Mouse (Mus musculus) liver (tissue): ENCODE data around the gene Grid1.

ENCODE experiments used
- DNase-seq: peaks from one replicate; pipeline ENCODE4 v3.0.0-alpha.2; 2020; ENCODE audit warnings: mixed read lengths

Grid1 gene

DNA sequence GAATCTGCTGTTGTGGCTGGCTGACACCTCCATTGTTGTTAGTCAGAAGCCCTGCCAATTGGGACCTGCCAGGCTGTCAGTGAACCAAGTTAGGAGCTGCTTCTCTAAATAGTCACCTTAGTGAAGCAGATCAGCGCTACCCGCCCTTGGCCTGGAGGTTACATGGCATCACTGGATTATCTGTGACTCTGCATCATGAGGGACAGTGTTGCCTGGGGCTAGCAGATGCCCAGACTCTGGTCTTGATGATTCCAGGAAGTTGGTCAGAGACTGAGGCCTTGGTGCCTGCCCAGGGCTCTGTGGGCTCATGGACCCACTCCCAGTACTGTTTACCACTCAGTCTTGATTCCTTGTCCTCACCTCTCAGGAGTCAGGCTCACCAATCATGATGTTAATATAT lies 209.7 kb downstream of the Grid1 start:
- DNase-seq = no peak

DNA sequence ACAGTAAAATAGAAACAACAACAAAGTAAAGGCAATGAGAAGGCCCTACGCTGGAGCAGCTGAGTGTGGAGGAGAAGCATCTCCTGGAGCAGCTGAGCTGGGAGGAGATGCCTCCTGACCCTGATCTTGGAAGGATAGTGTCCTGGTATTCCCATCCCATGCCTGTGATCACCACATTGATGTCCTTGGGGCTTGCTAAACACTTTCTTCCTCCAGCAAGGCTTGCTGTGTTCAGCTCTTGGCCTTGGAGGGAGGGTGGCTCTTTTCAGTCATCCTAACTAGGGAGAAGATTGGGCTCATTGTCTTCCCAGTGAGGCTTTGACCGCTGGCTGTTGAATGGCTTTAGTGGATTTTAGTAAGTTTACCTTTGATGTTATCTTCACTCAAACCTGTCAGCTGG lies 210.4 kb downstream of the Grid1 start:
- DNase-seq = no peak

DNA sequence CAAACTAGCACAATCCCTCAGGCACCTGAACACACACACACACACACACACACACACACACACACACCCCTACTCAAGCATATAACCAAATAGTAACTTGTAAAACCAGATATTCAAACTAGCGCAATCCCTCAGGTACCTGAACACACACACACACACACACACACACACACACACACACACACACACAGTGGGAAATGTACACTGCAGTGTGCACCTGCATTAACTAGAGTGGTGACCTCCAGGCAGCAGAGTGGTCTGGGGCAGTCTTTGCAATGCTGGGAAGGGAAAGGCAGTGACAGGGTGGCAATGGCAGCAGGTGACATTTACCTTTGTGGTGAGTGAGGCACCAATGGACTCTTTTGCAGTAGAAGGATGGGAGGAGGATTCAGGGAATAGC lies 212.4 kb downstream of the Grid1 start:
- DNase-seq = no peak

DNA sequence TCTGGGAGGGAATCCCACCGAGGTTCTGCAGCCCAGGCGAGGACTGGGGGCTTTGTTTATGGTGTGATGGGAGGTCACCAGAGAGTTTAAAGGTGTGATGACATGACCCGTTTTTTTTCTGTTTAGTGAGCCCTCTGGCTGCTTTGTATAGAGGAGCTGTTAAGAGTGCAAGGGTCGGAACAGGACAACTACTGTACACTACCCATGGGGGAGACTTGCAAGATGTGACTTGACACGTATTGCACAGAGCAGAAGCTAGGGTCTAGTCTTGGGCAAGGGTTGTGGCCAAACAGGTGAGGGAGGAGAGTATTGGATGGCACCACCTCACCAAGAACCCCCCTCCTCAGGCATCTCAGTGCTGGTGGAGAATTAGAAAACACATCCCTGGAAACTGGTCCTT lies 224.4 kb downstream of the Grid1 start:
- DNase-seq = no peak

DNA sequence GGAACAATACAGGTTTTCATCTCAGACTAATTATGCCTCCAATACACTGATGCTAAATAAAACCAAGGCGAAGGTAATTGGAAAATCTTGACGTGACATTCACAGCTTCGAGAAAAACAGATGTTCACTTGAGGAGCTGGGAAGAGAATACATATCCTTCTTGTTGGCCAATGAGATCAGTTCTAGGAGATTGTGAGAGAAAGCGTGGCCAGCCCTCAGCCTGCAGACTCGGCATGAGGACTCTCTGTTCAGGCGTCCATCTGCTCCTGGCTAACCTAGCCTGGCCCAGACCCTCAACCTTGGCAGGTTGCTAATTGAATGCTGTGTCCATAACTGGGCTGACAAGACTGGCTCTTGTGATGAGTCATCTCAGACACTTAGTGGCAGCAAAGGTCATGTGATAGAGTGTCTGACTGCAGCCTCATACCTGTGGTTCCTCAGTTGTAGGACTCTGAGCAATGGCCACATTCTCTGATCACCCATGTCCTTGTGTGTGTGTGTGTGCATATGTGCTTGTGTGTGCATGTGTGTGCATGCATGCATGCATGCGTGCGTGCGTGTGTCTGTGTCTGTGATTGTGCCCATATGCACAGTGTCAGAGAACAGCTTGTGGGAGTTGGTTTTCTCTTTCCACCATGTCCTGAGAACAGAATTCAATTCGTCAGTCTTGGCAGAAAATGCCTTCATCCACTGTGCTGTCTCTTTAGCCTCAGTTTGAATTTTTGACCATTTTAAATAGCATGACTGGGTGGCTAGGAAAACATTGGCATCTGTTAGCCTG lies 225.2 kb downstream of the Grid1 start:
- no peak for DNase-seq

DNA sequence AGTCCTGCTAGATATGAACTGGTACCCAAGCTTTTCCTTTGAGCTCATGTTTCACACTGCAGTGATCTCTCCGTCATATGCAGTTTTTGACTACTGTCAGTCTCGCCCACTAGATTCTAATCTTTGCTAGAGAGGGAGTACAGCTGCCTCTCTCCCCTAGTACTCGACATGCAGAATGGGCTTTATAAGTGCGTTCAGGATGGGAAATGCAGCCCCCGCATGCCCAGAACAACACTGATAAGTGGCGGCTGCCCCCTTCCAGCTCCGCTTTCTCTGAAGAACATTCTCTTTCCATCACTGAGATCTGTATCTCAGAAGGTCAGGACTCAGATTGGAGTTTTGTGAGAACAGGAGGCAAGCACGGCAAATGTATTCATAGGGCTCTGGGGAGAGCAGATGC lies 229.3 kb downstream of the Grid1 start:
- DNase-seq = no peak

DNA sequence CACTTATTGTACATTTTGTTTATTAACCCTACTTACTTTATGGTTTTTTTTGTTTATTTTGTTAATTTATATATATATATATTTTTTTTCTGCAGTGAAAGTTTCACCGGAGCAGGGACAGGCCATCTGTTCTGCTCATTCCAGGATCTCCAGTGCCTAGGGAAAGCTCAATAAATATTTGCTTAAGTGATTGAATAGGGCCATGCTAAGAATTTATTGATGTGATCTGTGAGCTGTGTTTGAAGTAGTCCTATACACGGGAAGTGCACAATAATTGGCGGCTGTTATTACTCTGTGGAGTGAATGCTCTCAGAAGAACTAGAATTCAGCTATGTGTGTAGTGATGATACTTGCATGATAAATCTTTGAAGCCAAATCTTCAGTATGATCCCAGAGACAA lies 234.2 kb downstream of the Grid1 start:
- no peak for DNase-seq

DNA sequence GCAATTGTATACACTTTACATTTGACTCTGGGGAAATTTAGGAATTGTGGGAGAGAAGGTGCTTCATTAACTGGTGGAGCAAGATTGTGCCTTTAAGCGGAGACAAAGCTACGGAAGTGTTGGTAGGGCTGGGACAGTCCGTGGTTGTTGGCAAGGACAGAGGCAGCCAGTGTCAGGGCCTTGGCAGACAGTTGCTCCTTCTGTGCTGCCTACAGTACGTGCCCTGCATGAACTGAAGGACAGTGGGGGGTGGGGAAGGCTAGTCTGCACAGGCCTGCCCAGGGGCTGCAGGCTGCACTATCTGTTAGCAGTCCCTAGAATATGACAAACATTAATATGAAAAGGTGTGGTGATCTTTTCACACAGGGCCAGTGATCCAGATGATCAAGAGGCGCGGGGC lies 254.7 kb downstream of the Grid1 start:
- no peak for DNase-seq

DNA sequence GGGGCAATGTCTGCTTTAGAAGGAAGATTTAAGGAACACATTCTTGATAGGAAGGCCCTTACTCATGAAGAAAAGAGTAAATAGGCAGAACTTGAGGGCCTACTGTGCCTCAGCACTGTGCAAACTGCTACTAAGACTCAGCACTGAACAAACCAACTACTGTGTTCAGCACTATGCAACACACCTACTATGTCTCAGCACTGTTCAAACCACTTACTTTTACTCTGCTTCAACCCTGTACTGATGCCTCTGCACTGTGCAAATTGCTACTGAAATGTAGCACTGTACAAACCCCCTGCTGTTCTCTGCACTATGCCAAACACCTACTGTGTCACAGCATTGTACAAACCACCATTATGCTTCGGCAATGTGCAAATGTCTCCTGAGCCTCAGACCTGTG lies 260.0 kb downstream of the Grid1 start:
- no peak for DNase-seq

DNA sequence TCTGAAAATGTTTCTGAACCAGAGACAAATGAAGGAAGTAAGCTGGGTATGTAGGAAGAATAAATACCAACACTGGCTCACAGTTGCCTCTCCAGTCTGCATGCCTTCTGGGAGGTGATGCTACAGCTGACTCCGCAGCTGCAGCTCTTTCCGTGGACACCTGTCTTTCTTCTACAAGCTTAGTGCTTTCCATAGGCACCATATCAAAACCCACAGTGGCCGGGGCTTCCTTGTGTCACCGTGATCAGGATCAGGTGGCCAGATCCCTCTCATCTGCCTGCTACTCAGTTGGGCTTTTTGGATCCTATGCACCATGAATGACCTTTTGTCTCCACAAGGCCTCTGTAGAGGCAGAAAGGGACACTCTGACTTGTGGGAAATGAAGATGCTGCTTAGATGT lies 272.7 kb downstream of the Grid1 start:
- DNase-seq = no peak

DNA sequence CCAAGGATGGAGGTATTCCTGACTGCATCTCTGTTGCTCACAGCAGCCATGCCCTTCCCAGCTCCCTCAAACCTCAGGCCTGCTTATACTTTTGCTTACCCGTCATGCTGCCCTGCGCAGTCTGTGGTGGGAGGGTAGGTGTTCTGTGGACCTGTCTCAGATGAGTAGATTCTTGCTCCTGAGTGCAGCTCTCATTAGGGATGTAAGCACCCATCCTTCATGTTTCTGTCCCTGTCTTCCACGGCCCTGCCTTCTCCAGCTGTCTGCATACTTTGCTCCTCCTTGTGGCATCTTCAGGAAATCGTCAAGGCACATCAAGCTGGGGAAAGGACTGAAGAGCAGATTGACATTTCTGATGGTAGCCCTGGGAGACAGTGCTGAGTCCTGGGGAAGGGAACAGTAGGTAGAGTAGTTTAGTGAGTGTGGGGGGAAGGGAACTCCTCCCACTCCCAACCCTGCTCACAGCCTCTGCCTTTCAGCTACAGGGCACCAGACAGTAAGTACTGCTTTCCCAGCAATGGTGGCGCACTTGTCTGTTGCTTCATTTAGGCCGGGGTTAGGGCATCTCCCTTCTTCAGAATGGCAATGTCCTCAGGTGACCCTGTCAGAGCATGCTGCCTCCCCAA lies 273.8 kb downstream of the Grid1 start:
- DNase-seq = no peak

DNA sequence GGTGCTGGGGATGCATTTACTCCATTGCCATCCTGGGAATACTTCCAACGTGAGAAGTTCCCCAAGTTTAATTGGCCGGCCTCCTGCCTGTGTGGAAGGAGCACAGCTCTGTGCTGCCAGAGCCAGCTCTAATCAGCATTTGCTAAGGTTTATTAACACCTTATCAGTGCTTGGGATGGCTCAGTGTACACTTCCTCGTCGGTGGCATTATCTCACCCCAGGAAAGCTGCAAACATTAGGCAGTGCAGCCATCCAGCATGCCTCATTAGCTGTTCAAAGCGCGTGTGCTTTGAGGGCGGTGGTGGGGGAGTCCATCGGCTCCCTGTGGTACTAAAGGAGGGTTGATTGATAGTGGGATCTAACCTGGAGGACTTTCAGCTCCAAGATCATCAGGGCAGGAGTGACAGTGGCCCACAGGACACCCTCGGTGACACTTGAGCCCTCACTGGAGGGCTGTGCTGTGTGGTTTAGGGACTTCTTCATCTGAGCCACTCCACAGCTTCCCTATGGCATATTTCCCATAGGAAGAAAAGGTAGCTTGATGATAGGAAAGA lies 275.7 kb downstream of the Grid1 start:
- no peak for DNase-seq

DNA sequence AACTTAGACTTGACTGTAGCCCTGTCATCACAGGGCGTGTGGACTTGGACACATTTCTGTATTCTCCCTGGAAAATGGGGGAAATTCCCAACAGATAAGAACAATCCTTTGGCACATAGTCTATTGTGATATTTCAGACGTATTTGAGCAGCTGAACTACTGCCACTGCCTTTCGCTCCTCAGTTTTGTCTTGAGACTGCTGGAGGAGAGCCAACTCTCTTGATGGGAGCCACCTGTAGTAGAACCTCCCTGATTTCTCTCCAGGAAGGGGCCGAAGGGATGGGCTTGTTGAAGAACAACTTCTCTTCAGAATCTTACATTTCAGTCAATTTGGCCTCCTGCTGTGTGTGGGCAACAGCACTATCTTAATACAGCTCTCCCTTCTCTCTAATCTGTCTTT lies 276.2 kb downstream of the Grid1 start:
- no peak for DNase-seq

DNA sequence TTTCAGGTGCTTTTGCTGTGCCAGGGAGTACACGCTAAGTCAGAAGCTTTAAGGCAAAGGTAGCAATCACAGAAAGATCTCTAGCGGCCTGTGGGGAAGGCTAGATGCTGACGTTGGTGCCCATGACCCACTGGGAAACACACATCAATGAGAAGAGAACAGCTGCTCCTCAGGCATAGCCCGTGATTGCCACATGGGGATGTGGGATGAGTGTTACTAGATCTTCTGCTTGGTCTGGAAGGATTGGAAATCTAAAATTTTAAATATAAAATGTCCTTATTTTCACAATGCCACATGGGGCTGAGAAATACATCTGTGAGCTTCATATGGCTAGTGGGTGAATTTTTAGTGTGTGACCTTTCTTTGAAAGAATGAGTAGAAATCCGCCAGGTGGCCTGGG lies 277.3 kb downstream of the Grid1 start:
- no peak for DNase-seq

DNA sequence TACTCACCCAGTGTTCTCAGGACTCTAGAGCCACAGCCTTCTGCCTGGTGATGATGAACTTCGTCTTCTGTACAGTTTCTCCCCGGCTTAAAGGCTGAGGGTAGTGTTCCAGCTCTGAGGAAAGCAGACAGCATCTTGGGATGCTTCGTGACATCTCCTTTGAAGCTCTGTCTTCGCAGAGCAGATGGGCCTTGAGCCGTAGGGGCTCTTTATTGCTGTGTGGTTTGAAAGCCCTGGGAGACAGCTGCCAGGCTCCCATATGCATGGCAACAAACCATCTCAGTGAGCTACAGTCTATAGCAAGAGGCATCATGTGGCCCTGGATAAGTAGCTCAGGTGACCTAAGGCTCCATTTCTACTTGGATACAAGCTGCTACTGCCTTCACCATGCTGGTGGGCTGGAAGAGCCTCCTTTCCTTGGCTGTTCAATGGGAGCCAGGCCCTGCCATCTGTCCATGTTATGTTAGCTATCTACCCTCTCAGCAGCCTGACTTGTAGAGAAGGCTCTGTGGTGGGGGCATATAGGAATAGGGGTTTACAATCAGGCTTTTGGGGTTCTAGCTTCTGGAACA lies 283.8 kb downstream of the Grid1 start:
- DNase-seq = no peak

DNA sequence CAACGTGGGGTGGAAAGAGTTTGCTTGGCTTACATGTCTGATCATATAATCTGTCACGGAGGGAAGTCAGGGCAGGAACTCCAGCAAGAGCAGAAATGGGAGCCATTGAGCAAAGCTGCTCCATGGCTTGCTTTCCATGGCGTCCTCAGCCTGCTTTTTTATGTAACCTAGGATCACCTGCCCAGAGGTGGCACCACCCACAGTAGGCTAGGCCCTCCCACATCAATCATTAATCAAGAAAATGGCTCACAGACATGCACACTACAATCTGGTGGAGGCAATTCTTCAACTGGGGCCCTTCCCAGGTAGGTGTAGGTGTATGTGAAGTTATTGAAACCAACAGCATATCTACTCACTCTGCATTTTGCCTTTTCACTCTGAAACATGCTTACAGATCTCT lies 287.7 kb downstream of the Grid1 start:
- no peak for DNase-seq

DNA sequence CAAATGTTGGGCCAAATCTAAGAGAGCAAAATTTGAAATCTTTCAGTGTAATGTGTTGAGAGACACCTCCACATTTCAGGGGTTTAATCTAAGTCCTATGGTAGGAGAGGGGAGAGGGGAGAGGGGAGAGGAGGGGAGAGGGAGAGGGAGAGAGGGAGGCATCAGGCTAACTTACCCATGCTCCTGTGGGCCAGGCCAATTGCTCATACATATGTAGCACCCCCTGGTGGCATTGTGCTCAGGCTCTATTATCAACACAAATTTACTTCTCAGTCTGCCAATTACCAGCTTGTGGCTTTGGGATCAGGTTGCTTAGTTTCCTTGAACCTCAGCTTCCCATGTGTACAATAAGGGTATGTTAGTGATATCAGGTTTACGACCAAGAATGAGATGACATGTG lies 291.0 kb downstream of the Grid1 start:
- no peak for DNase-seq

DNA sequence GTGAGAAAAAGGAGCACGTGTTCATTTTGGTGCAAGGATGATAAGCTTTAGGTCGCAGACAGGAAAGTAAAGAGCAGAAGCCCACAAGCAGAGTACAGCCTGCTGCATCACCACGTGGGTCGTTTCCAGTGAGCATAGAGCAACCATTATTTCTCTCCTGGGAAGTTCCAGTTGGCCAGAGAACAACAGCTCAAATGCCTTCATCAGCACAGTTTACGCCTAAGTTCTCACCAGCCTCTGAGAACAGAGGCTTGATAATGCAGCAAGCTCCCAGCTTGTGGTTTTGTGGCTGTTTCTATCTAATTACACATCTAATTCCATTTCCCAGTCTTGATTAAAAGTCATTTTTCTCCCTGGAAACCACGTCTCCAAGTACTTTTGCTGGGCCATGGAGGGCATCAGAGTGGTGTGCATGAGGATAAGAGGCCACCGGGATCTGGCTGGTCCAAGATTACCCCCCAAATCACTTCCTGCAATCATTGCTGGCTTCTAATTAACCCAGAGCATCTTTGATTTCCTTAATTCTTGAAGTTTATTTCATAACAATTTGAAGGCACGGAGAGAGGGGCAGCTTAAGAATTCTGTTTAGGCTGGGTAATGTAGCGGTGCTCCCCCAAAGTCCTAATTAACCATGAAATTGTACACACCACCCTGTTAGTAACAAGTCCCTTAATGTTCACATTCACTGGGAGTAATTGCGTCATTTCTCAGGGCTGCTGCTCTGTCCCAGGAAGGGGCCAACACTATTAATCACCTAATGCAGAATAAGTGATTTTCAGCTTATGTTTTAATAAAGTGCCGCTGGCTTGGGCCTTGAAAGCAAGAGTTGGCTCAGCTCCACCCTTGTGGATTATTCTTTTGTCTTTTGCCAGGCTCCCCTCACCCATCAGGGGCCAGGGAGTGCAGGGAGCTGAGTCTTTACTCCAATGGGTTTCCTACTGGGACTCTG lies 292.7 kb downstream of the Grid1 start:
- DNase-seq = no peak

DNA sequence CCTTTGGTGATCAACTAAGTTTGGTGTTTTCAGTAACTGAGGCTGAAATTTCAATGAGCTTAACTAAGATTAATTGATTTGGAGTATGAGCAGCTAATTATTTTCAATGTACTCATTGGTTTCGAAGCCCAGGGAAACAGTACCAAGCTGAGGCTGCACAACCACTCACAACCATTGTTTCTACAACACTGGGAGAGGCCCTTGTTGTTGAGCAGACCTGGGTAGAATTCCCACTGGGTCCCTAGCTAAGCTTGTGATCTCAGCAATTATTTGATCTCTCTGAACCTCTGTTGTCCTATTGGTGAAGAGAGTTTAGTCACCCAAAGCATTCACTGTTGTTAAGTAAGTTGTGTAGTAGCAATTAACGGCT lies 293.4 kb downstream of the Grid1 start:
- no peak for DNase-seq

DNA sequence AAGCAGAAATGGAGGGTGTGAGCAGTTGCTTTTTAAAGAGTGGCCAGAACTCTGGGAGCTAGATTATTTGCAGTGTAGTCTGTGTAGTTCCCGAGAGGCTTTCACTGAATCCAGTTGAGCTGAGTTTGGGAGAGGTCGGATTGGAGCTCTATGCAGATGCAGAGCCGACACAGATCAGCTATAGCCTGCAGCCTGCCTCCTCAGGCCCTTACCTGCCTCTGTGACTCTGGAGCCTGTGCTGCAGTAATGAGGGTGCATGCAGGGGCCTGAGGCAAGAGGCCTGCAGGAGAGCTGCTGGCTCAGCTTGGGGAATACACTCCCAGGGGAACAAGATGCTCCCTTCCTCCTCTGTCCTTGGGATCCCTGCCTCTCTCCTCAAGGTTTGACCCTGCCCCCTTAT lies 296.0 kb downstream of the Grid1 start:
- no peak for DNase-seq

DNA sequence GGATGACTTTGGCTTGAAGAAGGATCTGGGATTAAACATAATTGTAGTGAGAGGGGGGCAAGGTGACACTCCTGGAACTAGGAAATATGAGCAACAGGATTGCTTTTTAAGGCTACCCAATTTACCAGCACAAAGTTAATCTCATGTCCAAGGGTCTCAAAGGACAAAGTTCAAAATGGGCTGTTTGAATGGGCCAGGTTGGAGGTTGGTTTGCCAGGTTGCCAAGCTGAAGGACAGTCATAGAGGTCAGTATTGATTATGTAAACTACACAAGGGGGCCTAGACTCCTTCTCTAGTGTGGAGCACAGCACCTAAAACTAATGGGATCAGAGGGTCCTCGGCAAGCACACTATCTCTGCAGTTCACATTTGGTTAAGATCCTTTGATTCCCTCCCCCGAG lies 300.2 kb downstream of the Grid1 start:
- DNase-seq = no peak

DNA sequence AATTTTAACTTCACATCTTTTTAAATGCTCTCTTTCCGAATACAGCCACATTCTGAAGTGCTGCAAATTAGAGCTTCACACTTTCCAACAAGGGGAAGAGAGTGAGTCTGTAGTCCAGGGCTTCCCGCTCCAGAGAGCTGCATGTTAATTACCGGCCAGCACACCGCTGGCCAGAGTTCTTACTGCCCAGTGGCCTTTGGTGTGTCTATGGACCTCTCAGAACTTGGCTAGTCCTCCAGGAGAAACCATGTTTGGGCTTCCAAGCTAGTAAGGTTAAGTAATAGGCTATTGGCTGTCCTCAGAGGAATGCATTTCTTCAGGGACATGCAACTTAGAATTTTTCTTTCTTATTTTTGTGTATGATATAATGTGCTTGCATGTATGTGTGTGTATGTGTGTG lies 301.0 kb downstream of the Grid1 start:
- DNase-seq = no peak

DNA sequence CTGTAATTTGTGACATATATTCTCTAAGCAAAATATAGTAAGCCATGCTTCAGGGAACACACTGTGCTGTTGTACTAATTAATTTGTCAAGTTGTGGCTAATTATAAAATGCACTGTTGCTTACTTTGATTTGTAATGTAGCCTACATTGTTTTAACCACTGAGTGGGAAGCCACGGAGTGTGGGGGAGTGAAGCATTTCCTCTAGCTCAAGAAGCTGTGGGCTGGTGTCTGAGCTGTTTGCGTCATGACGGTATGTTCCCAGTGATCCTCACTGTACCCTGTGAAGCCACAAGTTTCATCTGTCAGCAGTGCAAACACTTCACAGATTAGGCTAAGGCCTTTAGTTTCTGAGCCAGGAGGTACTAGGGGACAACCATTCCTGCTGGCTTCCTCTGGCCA lies 302.2 kb downstream of the Grid1 start:
- DNase-seq = no peak
